Comparison of ENCODE assay signal across 10 mouse cellular contexts in genomic region chr2:147808036-147808675, GRCm38 (mm10).
A peak's percentile ranks its signal among the peaks of the same experiment; 100 is the strongest.
DNase-seq lines count a peak whose midpoint lies in the region; ATAC-seq and TF ChIP-seq lines count a peak whose summit lies in the region.
"Had no signal": no experiment of that assay in that cellular context is flagged by ENCODE, and none has a peak within 500 bp of the region (broad histone marks: within the 10 kb centered on the region; RNA-seq: fewer than 3 reads in every experiment).

No protein-coding gene starts in this region.

- H3K9me3 ChIP-seq in neural tube, embryonic 15.5 days (replicated peaks): no peaks in the 10 kb centered on the region
- no peaks in the 10 kb centered on the region for H3K9me3 ChIP-seq in liver, embryonic 14.5 days (ENCODE audit: control insufficient read depth, low read length)
- H3K9me3 ChIP-seq: embryonic facial prominence, embryonic 13.5 days; liver, embryonic 15.5 days had no signal

- ATAC-seq in neural tube, embryonic 15.5 days (ENCODE audit: low FRiP score): no peak
- no peak for ATAC-seq in liver, embryonic 14.5 days (ENCODE audit: insufficient read depth)

- no peak overlapping the region for H3K4me3 ChIP-seq in neural tube, embryonic 15.5 days (replicated peaks)
- no peak overlapping the region for H3K4me3 ChIP-seq in kidney, adult 2 months (ENCODE audit: insufficient read depth, low read depth, low read length)
- no peak overlapping the region for H3K4me3 ChIP-seq in liver, embryonic 14.5 days (ENCODE audit: insufficient read depth in 1 of 2, low read depth in 2 of 2, low read length in 2 of 2)
- H3K4me3 ChIP-seq: embryonic facial prominence, embryonic 13.5 days; liver, embryonic 15.5 days had no signal

- no peak for TF ChIP-seq POLR2A in kidney, adult 2 months (IDR thresholded peaks at IDR 0.05; ENCODE audit: low read depth, low read length)

- H3K27me3 ChIP-seq in neural tube, embryonic 15.5 days (replicated peaks): peaks cover 17% of the 10 kb centered on the region
- H3K27me3 ChIP-seq in kidney, adult 2 months (replicated peaks; ENCODE audit: control insufficient read depth, insufficient read depth, low read length): no peaks in the 10 kb centered on the region
- H3K27me3 ChIP-seq in liver, embryonic 14.5 days (ENCODE audit: control insufficient read depth, insufficient read depth, low read length): no peaks in the 10 kb centered on the region
- H3K27me3 ChIP-seq: liver, embryonic 15.5 days had no signal

- H3K4me2 ChIP-seq in neural tube, embryonic 15.5 days: no peak overlapping the region
- H3K4me2 ChIP-seq in liver, embryonic 14.5 days (ENCODE audit: low read depth): no peak overlapping the region
- H3K4me2 ChIP-seq: embryonic facial prominence, embryonic 13.5 days; liver, embryonic 15.5 days had no signal

- no peak for TF ChIP-seq EP300 in liver, embryonic 14.5 days (IDR thresholded peaks at IDR 0.05; ENCODE audit: low read depth)

- H3K9ac ChIP-seq in neural tube, embryonic 15.5 days (replicated peaks): no peak overlapping the region
- H3K9ac ChIP-seq in liver, embryonic 14.5 days (replicated peaks): no peak overlapping the region
- H3K9ac ChIP-seq: embryonic facial prominence, embryonic 13.5 days; liver, embryonic 15.5 days had no signal

- TF ChIP-seq CTCF in kidney, adult 2 months (conservative IDR thresholded peaks at IDR 0.05; ENCODE audit: insufficient read depth, insufficient read length, low read depth, low read length): peak; percentile 47
- TF ChIP-seq CTCF in liver, embryonic 14.5 days (IDR thresholded peaks at IDR 0.05; ENCODE audit: low read depth): peak; percentile 19; the same call in 1 of the 2 replicates

- peak; percentile 50 for DNase-seq in neural tube, embryonic 10.5 days (ENCODE audit: extremely low spot score, low spot score)
- peak; percentile 14 for DNase-seq in adrenal gland, adult 8-10 months
- DNase-seq in embryo, embryonic 11 days: peak; percentile 71
- DNase-seq in kidney, adult 2 months: peak; percentile 40
- no peak for DNase-seq in liver, embryonic 14.5 days (ENCODE audit: low read depth in 3 of 3, low spot score in 3 of 3)
- DNase-seq in right cerebral cortex, adult 2 months (ENCODE audit: low spot score in 2 of 2): peak; percentile 60 to 62
- no peak for DNase-seq in gastrocnemius, adult 8-10 months (ENCODE audit: low spot score in 2 of 2)

- no peaks in the 10 kb centered on the region for H3K4me1 ChIP-seq in neural tube, embryonic 15.5 days
- no peaks in the 10 kb centered on the region for H3K4me1 ChIP-seq in kidney, adult 2 months (ENCODE audit: control insufficient read depth, insufficient read depth, low read length)
- no peaks in the 10 kb centered on the region for H3K4me1 ChIP-seq in liver, embryonic 14.5 days (replicated peaks; ENCODE audit: control insufficient read depth in 2 of 2, insufficient read depth in 2 of 2, low read length in 1 of 2)
- H3K4me1 ChIP-seq: embryonic facial prominence, embryonic 13.5 days; liver, embryonic 15.5 days had no signal

- no peaks in the 10 kb centered on the region for H3K36me3 ChIP-seq in neural tube, embryonic 15.5 days
- H3K36me3 ChIP-seq in kidney, adult 2 months (ENCODE audit: control insufficient read depth, insufficient read depth, low read length): no peaks in the 10 kb centered on the region
- H3K36me3 ChIP-seq in liver, embryonic 14.5 days (replicated peaks; ENCODE audit: control insufficient read depth, insufficient read depth, low read depth): no peaks in the 10 kb centered on the region
- H3K36me3 ChIP-seq: embryonic facial prominence, embryonic 13.5 days; liver, embryonic 15.5 days had no signal

- no peak overlapping the region for H3K27ac ChIP-seq in neural tube, embryonic 15.5 days (replicated peaks)
- H3K27ac ChIP-seq in kidney, adult 2 months (ENCODE audit: insufficient read depth, low read depth, low read length): no peak overlapping the region
- H3K27ac ChIP-seq in liver, embryonic 14.5 days: no peak overlapping the region
- H3K27ac ChIP-seq: embryonic facial prominence, embryonic 13.5 days; liver, embryonic 15.5 days had no signal

- WGBS in neural tube, embryonic 15.5 days: 49% methylated on average over 5 of the region's 5 CpGs
- WGBS in kidney, adult 2 months: 35% methylated on average over 5 of the region's 5 CpGs
- WGBS in liver, embryonic 14.5 days (ENCODE audit: insufficient replicate concordance): 28% methylated on average over 5 of the region's 5 CpGs

Comparison
In these comparisons a context has a peak if more than half of its experiments do, and no peak if none do; other contexts are left out.
1. DNase-seq: peak in neural tube, embryonic 10.5 days (single experiment), adrenal gland, adult 8-10 months (single experiment), embryo, embryonic 11 days (single experiment), kidney, adult 2 months (single experiment) and right cerebral cortex, adult 2 months (2 of 2); none in liver, embryonic 14.5 days (0 of 3) and gastrocnemius, adult 8-10 months (0 of 2).